ENCODE assay signal across 20 mouse cellular contexts in genomic region chr10:87865712-87866111, GRCm38 (mm10). TPM values are rescaled to one million over a fixed set of nuclear protein-coding genes. Genes with fewer than 3 reads are reported as not detected.
"Had no signal": no experiment of that assay in that cellular context is flagged by ENCODE, and none has a peak within 500 bp of the region (broad histone marks: within the 10 kb centered on the region; RNA-seq: fewer than 3 reads in every experiment).

No protein-coding gene starts in this region.

- DNase-seq: lung, adult 18-20 months; lung, postnatal 14 days; lung, postnatal 4 days; midbrain, embryonic 14.5 days; retina, postnatal 1 day; right cerebral cortex, adult 18-20 months; right cerebral cortex, postnatal 25 days; right cerebral cortex, postnatal 4 days; spleen, adult 18-20 months; thymus, adult 18-20 months; thymus, postnatal 14 days; thymus, postnatal 36 days had no signal

- H3K4me2 ChIP-seq: lung, embryonic 14.5 days; midbrain, embryonic 12.5 days; neural tube, embryonic 13.5 days; neural tube, embryonic 15.5 days had no signal

- ATAC-seq: midbrain, embryonic 16.5 days had no signal

- H3K36me3 ChIP-seq: midbrain, embryonic 10.5 days; midbrain, embryonic 12.5 days; neural tube, embryonic 13.5 days; neural tube, embryonic 15.5 days had no signal

- H3K4me3 ChIP-seq: midbrain, embryonic 10.5 days; midbrain, embryonic 12.5 days; myocyte; neural tube, embryonic 13.5 days; neural tube, embryonic 15.5 days had no signal

- H3K27ac ChIP-seq: midbrain, embryonic 10.5 days; midbrain, embryonic 12.5 days; neural tube, embryonic 13.5 days; neural tube, embryonic 15.5 days had no signal

- H3K9ac ChIP-seq: lung, embryonic 14.5 days; midbrain, embryonic 12.5 days; neural tube, embryonic 13.5 days; neural tube, embryonic 15.5 days had no signal

- H3K9me3 ChIP-seq: midbrain, embryonic 10.5 days; midbrain, embryonic 12.5 days; neural tube, embryonic 13.5 days; neural tube, embryonic 15.5 days had no signal

- H3K27me3 ChIP-seq: neural tube, embryonic 15.5 days had no signal

RNA-seq across cellular contexts. Expression of gene Igf1, which starts 7.6 kb away (rescaled TPM):
- total RNA-seq: megakaryocyte-erythroid progenitor cell, adult 5-6 weeks had no signal
